Mouse (Mus musculus): ENCODE measurements around the gene Satb1.

Satb1 gene

DNA sequence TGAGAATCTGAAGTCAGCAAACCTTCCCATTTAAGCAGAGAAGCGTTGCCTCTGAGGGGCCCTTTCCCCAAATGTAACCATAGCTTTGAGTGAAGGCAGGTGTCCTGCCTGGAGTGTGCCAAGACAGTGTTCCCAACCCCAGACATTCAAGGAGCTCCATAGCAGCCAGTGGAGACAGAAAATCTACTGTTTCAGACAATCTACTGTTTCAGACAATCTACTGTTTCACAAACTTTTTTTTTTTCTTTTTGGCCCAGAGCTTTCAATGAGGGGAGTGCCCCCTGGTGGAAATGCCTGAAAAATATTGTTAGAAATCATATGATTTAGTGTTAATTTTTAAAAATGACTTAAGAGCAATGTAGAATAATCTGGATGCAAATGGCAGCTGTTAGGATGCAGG, 55.3 kb downstream of the Satb1 start:
- peak in 1 of 2 experiments; percentile 18 for DNase-seq (ENCODE audit: low spot score in 2 of 2)

DNA sequence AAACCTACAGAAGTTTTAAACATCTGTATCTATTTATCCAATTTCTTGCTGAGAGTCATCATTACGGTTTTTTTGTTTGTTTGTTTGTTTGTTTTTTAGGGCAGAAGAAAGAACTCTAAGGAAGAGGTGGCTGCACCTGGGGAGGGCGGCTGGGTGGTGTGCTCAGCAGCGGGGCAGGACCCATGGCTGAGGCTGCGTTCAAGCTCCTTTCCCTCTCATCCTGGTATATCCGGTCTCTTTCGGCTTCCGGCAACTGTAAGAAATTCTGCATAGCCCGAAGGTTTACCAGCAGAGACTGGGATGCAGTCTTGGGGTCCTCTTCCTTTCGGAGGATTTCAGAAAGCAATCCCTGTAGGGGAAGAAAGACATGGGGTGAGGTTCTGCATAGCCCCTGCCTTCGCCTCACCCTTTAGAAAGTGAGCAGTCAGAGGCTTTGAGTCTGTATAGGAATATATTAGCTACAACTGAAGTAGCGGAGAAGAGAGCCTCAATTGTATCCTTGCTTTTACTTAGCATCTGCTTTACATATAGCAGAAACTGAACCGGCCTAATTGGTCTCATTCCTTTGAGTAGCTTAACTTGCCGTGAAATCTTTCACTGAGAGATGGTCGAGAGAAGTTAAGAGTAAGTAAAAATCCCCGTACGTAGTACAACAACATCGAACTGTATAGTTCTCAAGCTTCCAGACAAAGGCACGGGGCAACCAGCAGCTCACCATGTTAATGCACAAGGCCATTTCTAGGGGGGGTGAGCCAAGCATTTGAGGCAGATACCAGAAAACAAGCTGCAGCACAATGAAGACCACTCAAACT, 57.8 kb downstream of the Satb1 start:
- no peak for DNase-seq (ENCODE audit: low spot score in 2 of 2)

DNA sequence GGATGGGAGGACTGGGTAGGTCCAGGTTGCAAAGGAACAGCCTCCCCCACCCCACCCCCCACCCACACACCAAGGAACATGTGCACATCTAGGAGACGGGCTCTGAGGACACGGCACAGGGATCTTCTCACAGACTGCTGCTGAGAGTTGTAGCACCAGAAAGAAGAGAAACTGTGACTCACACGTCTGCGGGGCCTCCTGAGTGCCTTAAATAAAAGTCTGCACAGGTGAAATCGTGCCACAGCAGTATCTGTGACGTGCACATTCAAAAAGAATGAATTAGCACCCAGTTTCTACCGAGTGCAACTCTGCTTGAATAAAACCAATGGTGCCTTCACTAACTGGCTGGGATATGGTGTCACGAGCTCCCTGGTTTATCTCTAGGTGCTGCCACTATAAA, 69.5 kb downstream of the Satb1 start:
- peak; percentile 19 to 47 for DNase-seq (ENCODE audit: low spot score in 2 of 2)

DNA sequence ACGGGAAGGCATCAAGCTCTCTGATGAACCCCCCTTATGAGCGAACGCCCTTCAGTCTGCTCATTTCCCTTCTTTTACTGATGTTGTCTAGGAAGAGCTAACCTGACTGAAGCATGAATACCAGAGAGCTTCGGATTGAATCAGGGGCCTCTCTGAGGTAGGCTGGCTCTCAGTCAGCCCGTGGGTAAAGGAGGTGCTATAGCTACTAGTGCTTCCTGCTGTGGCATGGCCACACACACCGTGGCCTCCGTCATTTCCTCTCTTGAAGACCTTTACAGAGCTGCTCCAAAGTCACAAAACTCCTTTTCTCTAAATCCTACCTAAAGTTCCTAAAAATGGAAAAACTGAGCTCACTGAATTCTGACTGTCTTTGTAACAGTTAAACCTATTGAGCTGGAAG, 70.6 kb downstream of the Satb1 start:
- no peak for DNase-seq (ENCODE audit: low spot score in 2 of 2)

DNA sequence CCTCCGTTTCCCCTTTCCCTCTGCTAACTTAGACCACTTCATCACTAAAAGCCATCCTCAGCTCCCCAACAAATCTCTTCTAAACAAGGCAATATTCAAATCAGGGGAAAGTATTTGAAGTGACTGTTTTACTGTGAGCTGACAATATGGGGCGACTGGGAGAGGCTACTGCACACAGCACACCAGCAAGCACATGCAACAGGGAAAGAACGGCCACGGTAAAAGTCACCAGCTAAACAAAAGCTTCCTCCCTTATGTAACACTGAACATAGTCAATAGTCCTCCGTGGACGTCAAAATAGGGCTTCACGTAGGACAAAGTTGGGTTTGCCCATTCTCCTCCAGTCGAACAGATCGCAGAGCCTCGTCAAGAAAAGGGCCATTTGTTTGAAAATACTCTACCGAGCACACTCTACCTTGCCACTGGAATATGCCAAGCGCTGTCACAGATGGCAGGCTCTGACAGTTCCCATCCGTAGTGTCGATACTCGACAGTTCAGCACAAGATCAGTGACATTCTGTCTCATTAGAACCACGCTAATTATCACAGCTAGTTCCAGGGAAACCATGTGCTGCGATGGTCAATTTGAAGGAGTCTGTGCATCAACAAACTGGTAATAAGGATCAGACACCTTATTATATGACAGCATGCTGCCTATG, 72.0 kb downstream of the Satb1 start:
- DNase-seq (ENCODE audit: low spot score in 2 of 2) = peak in 1 of 2 experiments; percentile 24

DNA sequence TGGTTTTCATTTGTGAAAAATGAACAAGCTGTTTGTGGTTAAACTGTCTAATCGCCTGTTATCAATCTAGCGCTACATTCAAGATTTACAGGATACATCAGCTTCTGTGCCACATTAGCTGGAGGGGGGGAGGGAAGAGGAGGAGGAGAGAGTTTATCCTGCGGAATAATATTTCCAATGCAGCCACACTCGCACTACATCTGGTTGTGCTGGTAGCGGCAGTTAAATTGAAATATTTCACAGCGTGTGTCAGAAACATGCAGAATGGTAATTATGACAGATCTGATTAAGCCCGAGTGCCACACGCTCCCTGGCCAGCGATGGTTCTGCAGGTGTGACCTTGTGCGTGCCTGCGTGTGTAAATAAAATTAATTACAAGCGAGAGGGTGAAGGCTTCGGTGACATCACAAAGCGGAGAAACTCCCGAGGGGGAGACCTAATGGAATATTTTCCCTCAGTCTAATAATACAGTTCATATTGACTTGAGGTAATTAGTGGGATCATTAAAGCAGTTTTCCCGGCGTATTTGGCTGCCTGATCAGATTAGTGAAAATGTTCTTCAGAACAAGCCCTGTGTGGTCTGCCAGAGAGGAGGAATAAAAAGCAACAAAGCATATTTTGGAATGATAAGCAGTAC, 72.7 kb downstream of the Satb1 start:
- no peak for DNase-seq (ENCODE audit: low spot score in 2 of 2)

DNA sequence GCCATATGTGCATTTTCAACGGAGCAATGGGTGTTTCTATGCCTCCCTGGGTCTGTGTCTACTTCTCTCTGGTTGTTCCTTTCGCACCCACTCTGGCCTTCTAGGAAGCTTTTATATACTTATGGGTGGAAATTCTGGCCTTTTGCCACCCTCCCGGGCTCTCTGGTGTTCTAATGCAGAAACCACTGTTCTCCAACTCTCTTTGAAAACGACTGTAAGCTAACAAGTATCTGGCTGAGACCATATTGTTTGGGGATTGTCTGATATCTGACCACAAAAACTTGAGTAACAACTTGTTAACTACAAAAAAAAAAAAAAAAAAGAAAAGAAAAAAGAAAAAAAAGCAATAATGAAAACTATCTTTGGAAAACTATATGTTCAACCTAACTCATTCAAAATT, 73.6 kb downstream of the Satb1 start:
- DNase-seq (ENCODE audit: low spot score in 2 of 2) = no peak

DNA sequence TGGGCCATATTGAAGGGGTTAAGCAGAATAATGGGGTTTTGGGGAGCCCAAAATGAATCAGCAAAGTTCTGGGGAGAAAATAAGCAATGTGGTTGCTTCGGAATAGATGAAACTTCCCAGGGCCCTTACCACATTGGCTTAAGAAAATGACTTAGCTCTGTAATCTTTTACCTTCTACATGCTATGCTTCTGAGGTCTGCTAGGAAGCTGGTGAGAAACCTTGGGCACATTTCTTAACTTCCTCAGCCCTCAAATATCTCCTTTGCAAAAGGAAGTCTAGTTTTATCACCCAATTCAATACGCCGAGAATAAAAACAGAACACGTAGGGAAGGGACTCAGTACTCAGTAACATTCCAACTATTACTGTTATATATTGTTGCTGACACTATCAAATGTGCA, 80.9 kb downstream of the Satb1 start:
- DNase-seq (ENCODE audit: low spot score in 2 of 2) = no peak

DNA sequence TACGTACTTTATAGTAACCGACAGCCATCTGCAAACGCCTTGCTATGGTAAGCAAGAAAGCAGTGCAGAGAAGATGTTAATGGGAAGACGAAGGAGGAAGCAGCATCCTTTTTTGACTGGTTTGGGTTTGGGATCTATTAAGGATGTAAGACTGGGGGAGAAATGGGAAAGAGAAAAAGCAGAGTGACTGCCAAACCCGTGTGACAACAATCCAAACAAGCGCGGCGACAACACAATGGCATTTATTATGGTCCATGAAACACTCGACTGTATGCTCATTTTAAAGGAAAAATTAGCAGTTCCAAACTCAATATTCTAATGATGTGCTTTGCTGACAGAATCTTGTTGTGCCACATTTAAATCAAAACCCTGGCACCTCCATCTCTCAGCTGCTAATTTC, 85.9 kb downstream of the Satb1 start:
- no peak for DNase-seq (ENCODE audit: low spot score in 2 of 2)

DNA sequence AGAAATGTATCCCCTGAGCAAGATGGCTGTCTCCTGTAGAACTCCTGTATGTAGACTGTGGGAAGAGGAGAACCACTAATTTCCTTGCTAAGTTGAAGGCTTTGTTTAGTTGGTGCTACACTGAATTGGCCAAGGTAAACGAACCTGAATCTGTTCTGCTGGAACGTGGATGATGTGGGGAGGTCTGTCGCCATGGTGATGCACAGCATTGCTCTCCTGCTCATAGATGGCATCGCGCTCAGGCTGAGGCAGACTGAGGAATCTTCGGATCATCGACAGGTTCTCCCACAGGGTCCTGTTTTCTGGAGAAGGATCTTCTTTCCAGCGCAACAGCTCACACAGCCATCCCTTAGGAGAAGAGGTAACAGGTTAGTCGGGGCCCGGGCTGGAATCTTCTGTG, 90.6 kb downstream of the Satb1 start:
- no peak for DNase-seq (ENCODE audit: low spot score in 2 of 2)

DNA sequence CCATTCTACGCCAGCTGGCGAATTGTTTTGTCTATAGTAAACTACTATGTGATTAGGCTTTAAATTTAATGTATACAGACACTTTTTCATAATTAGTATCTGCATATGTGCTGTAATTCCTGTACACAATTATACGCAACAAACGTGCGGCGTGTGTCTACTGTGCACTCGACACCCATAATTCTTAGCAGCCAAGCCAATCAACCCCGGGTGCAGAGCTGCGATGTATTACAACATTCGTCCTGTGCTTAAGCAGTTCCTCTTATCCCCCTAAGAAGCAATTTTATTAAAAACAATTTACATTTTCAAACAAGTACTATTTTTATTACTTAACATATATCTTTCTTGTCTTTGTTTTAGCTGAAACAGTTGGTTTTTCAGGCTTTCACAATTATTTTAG, 92.0 kb downstream of the Satb1 start:
- DNase-seq (ENCODE audit: low spot score in 2 of 2) = no peak

DNA sequence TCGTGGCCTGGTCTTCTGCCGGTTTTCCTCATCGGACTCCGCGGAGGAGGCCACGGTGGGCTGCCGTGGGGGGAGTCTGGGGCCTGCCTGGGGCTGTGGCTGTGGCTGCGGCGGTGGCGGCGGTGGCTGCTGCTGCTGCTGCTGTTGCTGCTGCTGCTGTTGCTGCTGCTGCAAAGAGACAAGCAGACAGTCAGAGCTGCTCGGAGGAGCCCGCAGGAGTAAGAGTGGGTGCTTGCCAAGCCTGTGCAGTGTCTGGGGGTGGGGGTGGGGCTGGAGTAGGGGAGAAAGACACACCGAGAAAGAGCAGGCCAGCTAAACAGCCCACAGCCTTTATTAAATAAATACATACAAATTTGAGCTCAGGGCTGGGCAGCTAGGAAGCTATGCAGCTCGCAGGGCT, 92.8 kb downstream of the Satb1 start:
- no peak for DNase-seq (ENCODE audit: low spot score in 2 of 2)

DNA sequence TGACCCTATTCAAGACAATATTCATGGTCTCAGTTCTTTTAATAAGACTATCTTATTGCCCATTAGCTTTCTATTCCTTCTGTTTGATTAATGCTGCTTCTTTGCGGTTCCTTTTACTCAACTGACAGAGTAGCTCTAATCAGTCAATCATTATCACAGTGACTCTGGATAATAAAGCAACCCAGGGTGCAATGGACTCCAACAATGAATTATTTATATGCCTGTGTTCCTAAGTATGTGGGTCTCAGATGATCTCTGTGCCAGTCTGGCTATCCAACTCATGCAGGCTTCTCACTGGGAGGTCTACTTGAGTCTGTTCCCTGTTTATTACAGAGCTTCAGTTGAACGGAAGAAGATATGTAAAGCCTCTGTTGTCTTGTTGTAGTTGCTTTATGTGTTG, 108.6 kb downstream of the Satb1 start:
- no peak for DNase-seq (ENCODE audit: low spot score in 2 of 2)

DNA sequence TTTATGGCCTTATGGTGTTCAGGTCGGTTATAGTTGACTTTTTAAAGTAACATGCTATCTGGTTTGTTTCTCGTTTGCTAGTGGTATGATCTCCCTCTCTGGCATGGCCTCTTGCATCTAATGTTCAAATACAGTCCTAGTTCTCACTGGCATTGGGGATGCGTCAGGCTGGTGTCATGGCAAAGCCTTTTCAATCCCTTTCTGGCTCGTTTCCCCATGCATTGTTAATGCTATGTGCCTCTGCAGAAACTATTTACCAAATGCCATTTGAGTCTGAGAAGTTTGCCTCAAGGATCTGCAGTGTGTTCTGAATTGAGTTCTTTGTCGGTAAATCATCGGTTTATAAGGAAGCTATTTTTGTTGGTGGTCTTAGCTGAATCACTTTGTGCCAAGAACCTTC, 137.4 kb downstream of the Satb1 start:
- DNase-seq (ENCODE audit: low spot score in 2 of 2) = no peak

DNA sequence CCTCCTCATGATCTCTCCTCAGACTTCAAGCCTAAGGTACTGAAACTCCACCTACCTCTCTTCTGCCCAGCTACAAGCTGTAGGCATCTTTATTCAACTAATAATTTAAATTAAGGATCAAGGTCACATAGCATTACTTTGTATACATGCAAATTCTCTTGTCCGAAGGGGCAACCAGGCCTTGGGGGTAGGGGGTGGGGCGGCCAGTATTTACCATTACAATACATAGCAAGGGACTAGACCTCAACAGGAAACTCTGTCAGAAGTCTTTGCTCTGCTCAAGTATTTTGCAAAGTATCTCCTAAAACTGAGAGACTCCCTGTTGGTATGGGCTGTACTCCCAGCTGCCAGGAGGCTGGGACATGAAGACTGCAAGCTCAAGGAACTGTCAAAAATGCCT, 137.8 kb downstream of the Satb1 start:
- DNase-seq (ENCODE audit: low spot score in 2 of 2) = no peak

DNA sequence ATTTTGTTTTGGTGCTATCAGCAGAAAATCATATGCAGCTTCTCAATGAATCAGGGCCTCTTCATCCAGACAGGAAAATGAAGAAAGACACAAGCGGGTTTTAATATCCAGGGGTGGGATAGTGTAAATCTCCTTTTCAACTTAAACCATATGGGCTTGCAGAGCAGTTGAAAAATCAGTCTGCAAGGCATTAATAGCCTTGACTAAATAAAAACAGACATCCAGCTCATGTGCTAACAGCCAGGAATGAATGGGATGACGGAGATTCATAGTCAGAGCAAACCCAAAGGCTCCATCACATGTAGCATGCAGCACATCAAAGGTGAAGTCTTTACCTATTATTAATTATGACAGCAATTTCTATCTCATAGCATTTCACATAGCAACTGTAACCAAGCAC, 142.6 kb downstream of the Satb1 start:
- DNase-seq (ENCODE audit: low spot score in 2 of 2) = no peak

DNA sequence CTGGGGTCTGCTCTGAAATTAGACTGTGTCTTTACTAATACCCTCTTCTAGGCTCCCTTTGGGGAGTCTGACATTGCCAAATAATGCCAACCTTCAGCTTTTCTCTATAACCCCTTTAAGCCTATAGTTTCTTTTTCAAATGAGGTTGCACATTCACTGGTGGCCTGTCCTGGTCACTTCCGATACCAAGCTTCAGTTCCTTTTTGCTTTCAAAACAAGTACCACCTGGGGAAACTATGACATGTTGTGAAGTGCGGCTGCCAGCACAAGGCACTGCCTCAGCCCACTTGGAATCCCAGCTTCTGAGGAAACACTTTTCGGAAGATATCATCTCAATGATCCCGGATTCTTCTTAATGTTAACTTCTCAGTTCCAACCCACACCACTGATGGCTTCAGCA, 145.9 kb downstream of the Satb1 start:
- no peak for DNase-seq (ENCODE audit: low spot score in 2 of 2)
